Mouse (Mus musculus) midbrain, embryonic 11.5 days (tissue): ENCODE measurements around the gene Nnat. TPM values are rescaled to one million over a fixed set of nuclear protein-coding genes. Genes with fewer than 3 reads are reported as not detected.

Experiments used
- ATAC-seq: fragments of 200-750 bp; cut with Nextera tagmentation; 2 replicates; pipeline ENCODE4 v1.8.0; 2017; ENCODE audit warnings: moderate TSS enrichment, moderate library complexity; ENCODE audit not compliant: low FRiP score
- DNase-seq: peaks from one replicate; pipeline ENCODE4 v3.0.0; 2015; ENCODE audit warnings: low spot score; ENCODE audit errors: missing footprints
- H3K27ac ChIP-seq: fragments of 300-500 bp; sonication (generic); 2 replicates; pipeline ENCODE4 v1.5.1; 2014; ENCODE audit warnings: low read depth, low read length
- H3K27me3 ChIP-seq: fragments of 300-500 bp; sonication (generic); 2 replicates; pipeline ENCODE4 v1.6.1; 2014; ENCODE audit warnings: mild to moderate bottlenecking, low read length, moderate library complexity, mixed read lengths; ENCODE audit not compliant: control insufficient read depth, insufficient read depth
- H3K36me3 ChIP-seq: fragments of 300-500 bp; sonication (generic); 2 replicates; pipeline ENCODE4 v1.6.1; 2014; ENCODE audit warnings: mild to moderate bottlenecking, low read length, moderate library complexity, mixed read lengths; ENCODE audit not compliant: control insufficient read depth, insufficient read depth
- H3K4me1 ChIP-seq: fragments of 300-500 bp; sonication (generic); 2 replicates; pipeline ENCODE4 v1.6.1; 2014; ENCODE audit warnings: low read length; ENCODE audit not compliant: control insufficient read depth, insufficient read depth
- H3K4me2 ChIP-seq: fragments of 300-500 bp; sonication (generic); 2 replicates; pipeline ENCODE4 v1.6.1; 2014; ENCODE audit warnings: mild to moderate bottlenecking, moderate library complexity
- H3K4me3 ChIP-seq: fragments of 300-500 bp; sonication (generic); 2 replicates; pipeline ENCODE4 v1.5.1; 2014; ENCODE audit warnings: low read depth, low read length
- H3K9ac ChIP-seq: fragments of 300-500 bp; sonication (generic); 2 replicates; pipeline ENCODE4 v1.6.1; 2014; ENCODE audit warnings: low read length
- H3K9me3 ChIP-seq: fragments of 300-500 bp; sonication (generic); 2 replicates; pipeline ENCODE4 v1.6.1; 2016; ENCODE audit warnings: low read length; ENCODE audit not compliant: control insufficient read depth
- whole genome bisulfite sequencing: fragments of 180-500 bp; shearing (Covaris S2); extraction: QIAGEN DNeasy Blood & Tissue Kit; methylation state at CpG from one replicate; pipeline ENCODE4 v1.1.7; 2014; 5-methylcytosine and 5-hydroxymethylcytosine counted together
- polyA plus RNA-seq: library from polyadenylated mRNA; unstranded; fragments of >200 nt; fragmentation: Nextera tagmentation; extraction: Ambion mirVana; gene quantifications from 2 replicates; pipeline ENCODE4 v1.2.1, GENCODE M21; 2014

Gene Nnat
- polyA plus RNA-seq, 1 experiment from 2014 or later, result 1,391 TPM

DNA sequence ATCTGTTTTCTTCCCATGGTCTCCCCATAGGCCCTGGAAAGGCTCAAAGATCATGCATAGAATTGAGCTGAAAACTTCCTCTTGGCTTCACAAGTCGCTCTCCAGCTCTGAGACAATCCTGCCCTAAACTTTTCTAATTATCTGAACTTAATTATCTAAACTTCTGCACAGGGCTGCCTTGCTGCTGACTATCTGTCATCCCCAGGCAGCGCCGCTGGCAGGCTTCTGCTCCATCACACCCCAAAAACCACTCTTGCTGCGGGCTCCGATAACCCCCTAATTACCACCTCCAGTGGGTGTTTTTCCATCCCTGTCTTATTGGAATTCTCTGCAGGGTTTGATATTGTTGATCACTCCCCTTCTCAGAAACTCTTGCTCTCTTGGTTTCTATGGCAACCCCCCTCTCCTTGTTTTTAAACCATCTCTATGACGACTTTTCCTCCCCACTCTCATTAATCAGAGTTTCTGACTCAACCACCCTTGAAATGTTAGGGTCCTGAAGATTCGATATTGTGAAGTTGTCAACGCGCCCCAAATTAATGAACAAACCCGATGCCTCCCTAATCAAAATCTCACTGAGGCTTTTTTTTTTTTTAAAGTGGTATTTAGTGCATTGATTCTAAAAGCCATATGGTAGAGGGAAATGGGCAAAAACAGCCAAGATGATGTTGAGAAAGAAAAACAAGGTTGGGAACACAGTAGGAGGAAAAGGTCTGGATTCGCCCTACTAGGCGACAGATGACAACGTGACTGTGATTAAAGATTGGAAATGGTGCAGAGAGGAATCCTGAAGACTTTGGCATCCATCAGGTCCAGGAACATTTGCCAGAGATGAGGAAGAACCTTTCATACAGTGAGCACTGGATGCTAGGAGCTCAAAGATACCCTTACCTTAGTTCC is 29.6 kb upstream of the Nnat start:
- Histone ChIP-seq H3K4me2 (no peak overlapping the region), H3K4me3 (no peak overlapping the region), H3K27ac (no peak overlapping the region), H3K27me3 (peaks cover 11% of the 10 kb centered on the region; the same call in 1 of the 2 replicates), H3K9ac (no peak overlapping the region), H3K4me1 (peaks cover 14% of the 10 kb centered on the region), H3K9me3 (no peaks in the 10 kb centered on the region), H3K36me3 (no peaks in the 10 kb centered on the region)
- WGBS, result 77% methylated on average over 13 of the region's 13 CpGs
- ATAC-seq (no peak), DNase-seq (no peak)

DNA sequence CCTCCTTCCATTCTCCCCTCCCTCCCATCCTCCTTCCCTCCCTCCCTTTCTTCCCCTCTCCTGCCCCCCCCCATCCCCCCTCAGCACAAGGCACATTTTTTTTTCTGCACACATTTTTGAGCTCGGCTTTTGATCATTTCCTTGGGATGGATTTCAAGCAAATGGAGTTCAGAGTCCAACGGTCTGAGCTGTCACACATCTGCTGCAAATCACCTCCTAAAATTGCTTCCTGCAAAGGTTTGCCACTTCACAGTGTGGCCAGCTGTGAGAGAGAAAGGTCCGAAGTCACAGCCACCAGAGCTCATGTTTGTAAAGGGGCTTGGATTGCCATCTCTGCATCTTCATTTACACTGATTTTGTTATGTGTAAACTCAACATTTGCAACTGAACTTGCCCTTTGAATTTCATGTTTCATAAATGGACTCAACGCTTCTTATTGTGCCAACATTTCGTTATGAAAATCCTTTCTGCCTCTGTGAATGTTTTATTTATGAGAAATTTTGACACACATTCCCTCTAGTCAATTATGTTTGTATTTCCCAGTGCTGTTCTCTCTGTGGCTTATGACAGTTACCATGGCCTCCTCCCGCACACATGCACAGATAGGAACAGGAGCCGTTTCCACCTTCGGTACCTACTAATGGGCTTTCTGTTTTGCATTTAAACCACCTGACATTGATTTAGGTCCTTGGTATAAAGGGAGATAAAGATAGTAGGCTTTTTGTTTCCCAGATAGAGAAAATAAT is 28.0 kb upstream of the Nnat start:
- no peak for DNase-seq
- H3K9me3 ChIP-seq, result no peaks in the 10 kb centered on the region
- no peak overlapping the region for H3K4me2 ChIP-seq
- ATAC-seq, result no peak
- peaks cover 16% of the 10 kb centered on the region for H3K4me1 ChIP-seq
- no peak overlapping the region for H3K4me3 ChIP-seq
- H3K27ac ChIP-seq, result 0 out of 2 replicates have a peak overlapping the region, but pooled peaks have one; percentile 35
- H3K27me3 ChIP-seq, result peaks cover 14% of the 10 kb centered on the region; the same call in 1 of the 2 replicates
- no peak overlapping the region for H3K9ac ChIP-seq
- 68% methylated on average over 8 of the region's 8 CpGs for WGBS
- no peaks in the 10 kb centered on the region for H3K36me3 ChIP-seq

DNA sequence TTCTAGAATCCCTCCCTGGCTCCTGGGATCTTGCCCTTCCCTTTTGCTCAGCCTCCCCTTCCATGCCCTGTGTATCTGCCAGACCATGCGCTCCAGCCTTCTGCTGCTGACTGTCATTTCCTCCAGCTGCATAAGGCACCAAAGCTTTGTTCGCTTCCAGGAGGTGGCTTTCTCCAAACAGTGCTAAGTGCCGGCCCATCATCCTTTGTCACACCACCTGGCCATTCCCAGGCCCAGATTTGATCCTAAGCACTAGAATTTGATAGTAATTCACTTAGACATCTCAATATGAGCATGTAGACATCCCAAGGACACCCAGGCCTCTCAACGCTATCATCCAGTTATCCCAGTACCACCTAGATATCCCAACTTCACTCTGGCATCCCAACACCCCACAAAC is 25.7 kb upstream of the Nnat start:
- no peak overlapping the region for H3K9ac ChIP-seq
- H3K4me2 ChIP-seq, result no peak overlapping the region
- H3K36me3 ChIP-seq, result no peaks in the 10 kb centered on the region
- no peak overlapping the region for H3K4me3 ChIP-seq
- H3K27me3 ChIP-seq, result peaks cover 22% of the 10 kb centered on the region
- H3K4me1 ChIP-seq, result peaks cover 21% of the 10 kb centered on the region
- ATAC-seq (no peak), DNase-seq (no peak)
- H3K27ac ChIP-seq, result no peak overlapping the region
- H3K9me3 ChIP-seq, result no peaks in the 10 kb centered on the region
- WGBS, result 58% methylated on average over 4 of the region's 4 CpGs

DNA sequence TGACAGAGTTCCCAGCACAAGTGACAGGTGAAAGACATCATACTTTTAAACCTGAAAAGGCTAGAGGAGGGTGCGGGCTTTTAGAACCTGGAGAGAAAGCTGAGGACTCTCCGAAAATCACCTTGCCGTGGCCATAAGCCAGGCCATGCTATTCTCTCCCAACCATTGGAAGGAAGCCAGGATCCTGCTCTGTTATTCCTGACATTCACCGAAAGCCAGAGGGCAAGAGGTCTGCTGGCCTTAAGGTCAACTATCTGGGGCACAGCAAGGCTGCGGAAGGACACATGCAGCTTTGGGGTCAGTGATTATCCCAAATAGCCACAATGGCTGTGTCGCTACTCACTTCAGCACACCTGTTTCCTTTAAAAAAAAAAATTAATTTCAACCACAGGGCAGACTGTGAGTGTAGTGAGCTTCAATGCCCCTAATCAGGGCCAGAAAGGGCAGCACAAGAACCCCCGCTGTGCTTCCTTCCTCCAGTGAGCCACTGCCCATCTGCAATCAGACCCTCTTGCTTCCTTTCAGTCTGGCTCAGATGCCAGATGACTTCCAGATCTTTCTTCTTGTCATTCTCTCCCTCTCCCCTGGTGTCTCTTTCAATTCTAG is 23.3 kb upstream of the Nnat start:
- Histone ChIP-seq H3K4me1 (peaks cover 35% of the 10 kb centered on the region), H3K27me3 (peaks cover 22% of the 10 kb centered on the region)

DNA sequence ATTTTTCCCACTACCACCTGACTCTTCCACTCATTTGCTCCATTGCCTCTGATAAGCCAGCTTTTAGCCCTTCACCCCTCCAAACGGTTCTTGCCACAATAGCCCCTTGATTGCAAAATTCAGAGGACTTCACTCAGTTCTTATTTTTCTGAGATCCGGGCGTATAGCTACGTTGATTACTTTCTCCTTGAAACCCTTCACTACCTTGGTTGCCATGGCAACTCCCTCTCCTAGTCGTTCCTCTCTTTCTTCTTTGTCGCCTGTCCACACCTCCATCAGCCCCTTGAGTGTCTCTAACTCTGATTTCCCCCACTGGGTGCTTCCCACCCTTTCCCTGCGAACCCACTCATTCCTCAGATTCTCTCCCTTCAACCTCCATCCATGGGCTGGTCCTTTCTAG is 22.8 kb upstream of the Nnat start:
- no peak for DNase-seq
- Histone ChIP-seq H3K4me2 (no peak overlapping the region), H3K27ac (no peak overlapping the region), H3K4me3 (no peak overlapping the region), H3K9me3 (no peaks in the 10 kb centered on the region), H3K36me3 (no peaks in the 10 kb centered on the region), H3K27me3 (peaks cover 22% of the 10 kb centered on the region), H3K9ac (no peak overlapping the region), H3K4me1 (peaks cover 41% of the 10 kb centered on the region)
- no peak for ATAC-seq
- WGBS, result 17% methylated on average over 7 of the region's 7 CpGs

More for the DNA sequence above, 23.3 kb upstream of the Nnat start:
- Histone ChIP-seq H3K9ac (no peak overlapping the region), H3K4me3 (no peak overlapping the region), H3K9me3 (no peaks in the 10 kb centered on the region), H3K27ac (no peak overlapping the region), H3K4me2 (no peak overlapping the region), H3K36me3 (no peaks in the 10 kb centered on the region)
- 55% methylated on average over 7 of the region's 7 CpGs for WGBS
- ATAC-seq, result no peak
- DNase-seq, result no peak

DNA sequence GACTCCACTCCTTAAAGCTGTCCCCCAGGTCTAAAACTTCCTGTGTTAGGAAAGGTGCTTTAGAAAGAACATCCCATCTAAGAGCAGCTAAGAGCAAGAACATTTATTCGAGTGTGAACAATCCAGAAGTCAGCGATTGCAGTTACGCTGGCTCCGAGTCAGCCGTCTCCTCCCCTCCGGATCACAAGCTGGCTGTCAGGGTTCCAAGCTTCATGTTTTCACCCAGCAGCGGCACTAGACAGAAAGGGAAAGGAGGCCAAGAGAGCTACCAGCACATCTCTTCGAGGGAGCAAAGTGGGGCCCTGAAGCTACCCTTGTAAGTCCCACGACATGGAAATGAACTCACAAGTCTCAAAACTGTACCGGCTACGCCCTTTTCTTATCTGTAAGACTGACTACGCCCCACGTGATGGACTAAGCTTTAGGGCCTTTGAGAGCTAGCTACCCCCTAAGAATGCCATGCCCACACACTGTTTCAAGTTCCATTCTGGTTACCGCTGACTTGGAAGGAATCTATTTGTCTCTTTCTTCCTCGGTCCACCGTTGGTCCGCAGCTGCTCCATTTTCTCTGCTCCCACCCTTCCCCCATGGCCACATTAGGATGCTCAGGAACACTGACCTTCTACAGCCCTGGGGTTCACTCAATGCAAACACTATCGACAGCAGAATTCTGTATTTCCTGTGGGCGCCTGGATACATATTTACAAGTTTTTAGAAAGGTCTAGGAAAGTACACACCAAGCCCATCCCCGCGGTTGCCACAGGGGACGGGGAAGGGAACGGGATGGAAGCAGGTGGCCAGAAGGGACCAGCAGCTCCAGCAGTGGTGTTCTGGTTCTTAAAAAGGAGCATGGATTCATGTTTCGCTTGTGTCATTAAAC is 19.6 kb upstream of the Nnat start:
- 59% methylated on average over 24 of the region's 24 CpGs for whole genome bisulfite sequencing
- ATAC-seq, result peak; percentile 49; the same call in 1 of the 2 replicates
- Histone ChIP-seq H3K27me3 (peaks cover 18% of the 10 kb centered on the region), H3K9ac (no peak overlapping the region; the same call in 1 of the 2 replicates), H3K27ac (peak overlapping the region; percentile 5), H3K4me2 (no peak overlapping the region), H3K36me3 (no peaks in the 10 kb centered on the region), H3K4me3 (no peak overlapping the region), H3K9me3 (no peaks in the 10 kb centered on the region), H3K4me1 (peaks cover 42% of the 10 kb centered on the region)
- DNase-seq, result no peak

DNA sequence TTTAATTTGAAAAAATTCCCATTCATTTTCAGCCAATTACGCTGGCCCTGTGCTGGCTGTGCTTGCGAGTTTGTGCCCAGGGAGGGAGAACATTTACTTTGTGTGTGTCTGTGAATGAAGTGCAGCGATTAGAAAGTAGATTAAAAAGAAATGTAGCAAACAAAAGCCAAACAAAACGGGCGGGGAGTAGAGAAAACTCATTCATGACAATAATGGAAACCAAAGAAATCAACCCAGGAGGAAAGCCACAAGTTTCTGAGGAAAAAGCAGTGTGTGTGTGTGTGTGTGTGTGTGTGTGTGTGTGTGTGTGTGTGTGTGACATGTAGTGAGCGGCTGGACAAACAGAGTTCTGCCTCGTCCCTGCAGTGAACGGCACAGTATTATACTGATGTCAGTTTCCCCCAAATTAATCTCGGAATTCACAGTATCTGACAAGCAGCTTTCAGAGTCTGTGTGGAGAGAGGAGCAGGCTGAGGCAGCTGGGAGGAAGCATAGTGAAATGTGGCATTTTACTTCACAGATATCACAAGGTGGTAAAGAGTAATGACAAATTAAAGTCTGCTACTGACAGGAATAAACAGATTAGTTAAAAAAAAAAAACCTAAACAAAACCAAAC is 18.8 kb upstream of the Nnat start:
- Histone ChIP-seq H3K4me1 (peaks cover 42% of the 10 kb centered on the region), H3K27ac (peak overlapping the region; percentile 57), H3K9me3 (no peaks in the 10 kb centered on the region), H3K4me3 (no peak overlapping the region), H3K4me2 (0 out of 2 replicates have a peak overlapping the region, but pooled peaks have one; percentile 2), H3K9ac (no peak overlapping the region; the same call in 1 of the 2 replicates), H3K36me3 (no peaks in the 10 kb centered on the region), H3K27me3 (peaks cover 17% of the 10 kb centered on the region)
- WGBS, result 20% methylated on average over 9 of the region's 9 CpGs
- ATAC-seq, result no peak
- no peak for DNase-seq

DNA sequence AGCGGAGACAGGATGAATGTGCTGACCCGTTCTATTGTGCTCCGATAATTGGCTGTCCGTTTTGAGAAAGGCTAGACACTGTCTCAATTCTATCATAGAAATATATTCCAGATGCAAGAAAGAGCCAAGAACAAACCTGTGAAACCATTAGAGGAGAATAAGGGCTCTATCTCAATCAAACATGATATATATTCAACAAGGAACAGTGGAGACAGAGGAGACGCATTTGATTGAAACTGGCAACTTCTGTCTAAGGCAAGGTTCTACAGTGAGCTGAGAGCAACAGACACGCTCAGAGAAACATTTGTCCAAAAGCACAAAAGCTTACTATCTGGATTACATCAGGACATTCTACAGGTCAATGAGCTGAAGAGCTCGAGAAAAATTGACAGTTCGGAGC is 18.2 kb upstream of the Nnat start:
- ATAC-seq, result no peak
- H3K27ac ChIP-seq, result peak overlapping the region; percentile 57
- H3K4me1 ChIP-seq, result peaks cover 45% of the 10 kb centered on the region
- H3K9me3 ChIP-seq, result no peaks in the 10 kb centered on the region
- DNase-seq, result no peak
- H3K9ac ChIP-seq, result no peak overlapping the region
- H3K36me3 ChIP-seq, result no peaks in the 10 kb centered on the region
- H3K4me2 ChIP-seq, result no peak overlapping the region
- WGBS, result 47% methylated on average over 8 of the region's 8 CpGs
- H3K27me3 ChIP-seq, result peaks cover 17% of the 10 kb centered on the region
- no peak overlapping the region for H3K4me3 ChIP-seq
